Mouse (Mus musculus) heart, adult 2 months (tissue): ENCODE results near the gene Ifitm10.

Experiments
- EP300 ChIP-seq: fragments of 200-500 bp; IDR thresholded peaks from 2 replicates; pipeline ENCODE4 v1.6.1; 2011; ENCODE audit warnings: low read depth, low read length, control low read depth; ENCODE audit not compliant: insufficient read depth
- POLR2A ChIP-seq: fragments of 200-500 bp; IDR thresholded peaks from 2 replicates; pipeline ENCODE4 v1.6.1; 2011; ENCODE audit warnings: mild to moderate bottlenecking, low read depth, low read length, control low read depth; ENCODE audit not compliant: insufficient read depth

DNA sequence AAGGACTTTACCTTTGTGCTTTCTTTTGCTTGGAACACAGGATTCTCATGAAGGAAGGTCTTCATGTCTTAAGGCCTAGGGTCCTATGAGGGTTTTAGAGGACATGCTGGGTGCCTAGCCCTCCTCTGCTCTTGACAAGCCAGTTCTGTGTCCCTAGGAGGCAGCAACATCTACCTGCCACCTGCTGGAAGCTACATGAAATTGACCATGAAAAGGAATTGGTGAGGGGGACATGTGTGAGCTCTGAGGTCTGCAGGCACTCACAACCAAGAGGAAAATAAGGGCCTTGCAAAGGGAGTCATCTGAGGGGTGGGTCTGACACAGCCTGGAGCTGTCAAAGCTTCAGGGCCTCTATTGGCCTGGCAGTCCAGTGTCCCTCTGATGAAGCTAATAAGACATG lies 78.1 kb downstream of the Ifitm10 start:
- no peak for TF ChIP-seq EP300
- no peak for TF ChIP-seq POLR2A
